Mouse (Mus musculus) activated CD4-positive, CD25-positive, alpha-beta regulatory T cell, adult 4 months (primary cell): Measurements from ENCODE around the gene Gm10424. TPM values are rescaled to one million over a fixed set of nuclear protein-coding genes. Genes with fewer than 3 reads are reported as not detected.
"Not testable (repeated sequence)": the region's sequence is repeated elsewhere in the genome, so short reads cannot be mapped to it uniquely, and the experiment has no call there.

Source experiments
- ATAC-seq: one replicate; pipeline ENCODE4 v1.8.0; 2017
- polyA plus RNA-seq, 2 experiments: library from polyadenylated mRNA; unstranded; fragments of 100-300 nt; shearing (Covaris generic); gene quantifications; one replicate each; pipeline ENCODE4 v1.2.1; 2017

Gene Gm10424
- not detected for polyA plus RNA-seq

- not testable (repeated sequence) for ATAC-seq
Observed at GRCm38 (mm10) chr5:95272668-95273067, at the start of gene Gm10424. TSS of gene Gm10424 (minus strand) at chr5:95272768.

GRCm38 (mm10) chr5:95305611-95306010 lies 33.0 kb upstream of the Gm10424 start, which contains the start of gene Gm3259:
TSS of gene Gm3259 (plus strand) at chr5:95305911.
- ATAC-seq: not testable (repeated sequence)

Other genes with a start within 250 kb of the Gm10424 start
- gene Gm7942, start 165.8 kb downstream of the Gm10424 start, polyA plus RNA-seq: not detected
- under 1 TPM in 1 of 2 experiments, not detected in 1; 0.24 TPM for gene Gm16513, start 90.1 kb downstream of the Gm10424 start, polyA plus RNA-seq
- not detected for gene Gm3259, start 33.1 kb upstream of the Gm10424 start, polyA plus RNA-seq
- gene D5Ertd577e, start 184.0 kb upstream of the Gm10424 start, polyA plus RNA-seq: not detected
- not detected for gene Gm3286, start 238.0 kb upstream of the Gm10424 start, polyA plus RNA-seq